Mouse (Mus musculus): ENCODE measurements at regions not wholly inside any gene's neighbourhood (a gene's known extent, or its start where the extent isn't known, plus 50 kb on each side); places are given as distances from the start of the nearest gene placed in this dataset.
A peak's percentile ranks its signal among the peaks of the same experiment; 100 is the strongest.

DNA sequence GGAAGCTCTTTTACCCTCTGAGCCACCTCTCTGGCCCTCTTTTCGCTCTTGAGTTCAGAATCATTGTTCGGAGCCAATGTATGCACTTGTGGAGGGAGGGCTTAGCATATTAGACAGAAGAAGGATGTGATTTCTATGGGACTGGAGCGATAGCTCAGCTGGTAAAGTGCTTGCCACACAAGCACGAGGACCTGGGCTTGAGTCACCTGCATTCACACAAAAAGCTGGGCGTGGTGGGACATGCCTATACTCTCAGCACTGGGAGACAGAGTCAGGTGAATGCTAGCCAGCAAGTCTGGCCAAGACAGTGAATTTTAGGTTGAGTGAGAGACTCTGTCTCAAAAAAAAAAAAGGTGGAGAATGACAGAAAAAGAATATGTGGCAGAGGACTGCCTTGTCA, 144.7 kb downstream of the Ppp4r2 start:
- ATAC-seq (ENCODE audit: low FRiP score) (no peak), DNase-seq (ENCODE audit: low spot score, missing footprints) (no peak)
- no peak overlapping the region for H3K27ac ChIP-seq (ENCODE audit: low read depth, low read length)
- peaks cover 6% of the 10 kb centered on the region; the same call in 1 of the 2 replicates for H3K4me1 ChIP-seq (ENCODE audit: control insufficient read depth, insufficient read depth, low read length)
- no peaks in the 10 kb centered on the region for H3K27me3 ChIP-seq (ENCODE audit: control insufficient read depth, insufficient read depth, low read length)
- H3K9ac ChIP-seq (ENCODE audit: low read length): no peak overlapping the region
- no peak overlapping the region for H3K4me3 ChIP-seq (ENCODE audit: low read depth, low read length)
- 82% methylated on average over 5 of the region's 5 CpGs for WGBS
- H3K4me2 ChIP-seq: no peak overlapping the region
- H3K9me3 ChIP-seq (ENCODE audit: control insufficient read depth, low read length): no peaks in the 10 kb centered on the region
- H3K36me3 ChIP-seq (ENCODE audit: control insufficient read depth, insufficient read depth, low read length): no peaks in the 10 kb centered on the region

DNA sequence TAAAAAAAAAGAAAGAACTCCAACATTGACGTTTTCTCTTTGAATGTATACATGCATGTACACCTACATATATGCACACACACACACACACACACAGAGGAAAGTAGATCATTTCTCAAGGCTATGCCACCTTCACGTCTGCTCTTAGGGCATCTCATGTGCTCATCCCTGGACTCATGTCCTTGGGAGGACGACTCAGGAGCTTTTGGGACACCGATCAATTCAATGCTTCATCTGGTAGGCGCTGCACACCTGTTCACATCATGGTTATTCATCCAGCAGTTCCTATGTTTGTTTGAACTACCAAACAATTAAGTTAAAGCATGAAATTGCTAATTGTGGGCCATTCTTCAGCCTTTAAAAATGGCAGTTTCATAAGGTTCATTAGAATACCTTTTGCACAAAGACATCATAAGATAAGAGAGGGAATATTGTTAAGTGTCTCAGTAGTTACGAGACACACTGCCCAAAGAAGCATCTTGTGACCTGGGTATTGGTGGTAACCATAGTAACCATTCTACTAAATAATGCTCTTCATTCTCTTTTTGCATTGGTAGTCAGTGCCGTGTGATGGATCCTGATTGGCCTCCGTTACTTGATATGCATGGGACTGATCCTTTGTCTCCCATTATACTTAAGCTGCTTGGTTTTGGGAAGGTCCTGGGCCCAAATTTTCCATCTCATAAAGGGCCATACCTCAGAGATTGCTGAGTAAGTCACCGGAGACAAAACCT, 145.5 kb downstream of the Ppp4r2 start:
- Histone ChIP-seq H3K27me3 (ENCODE audit: control insufficient read depth, insufficient read depth, low read length) (no peaks in the 10 kb centered on the region), H3K4me1 (ENCODE audit: control insufficient read depth, insufficient read depth, low read length) (peaks cover 3% of the 10 kb centered on the region; the same call in 1 of the 2 replicates), H3K9me3 (ENCODE audit: control insufficient read depth, low read length) (no peaks in the 10 kb centered on the region), H3K4me2 (no peak overlapping the region), H3K36me3 (ENCODE audit: control insufficient read depth, insufficient read depth, low read length) (no peaks in the 10 kb centered on the region), H3K4me3 (ENCODE audit: low read depth, low read length) (no peak overlapping the region), H3K9ac (ENCODE audit: low read length) (no peak overlapping the region), H3K27ac (ENCODE audit: low read depth, low read length) (no peak overlapping the region)
- DNase-seq (ENCODE audit: low spot score, missing footprints) (peak; percentile 73), ATAC-seq (ENCODE audit: low FRiP score) (no peak; the same call in 1 of the 2 replicates)
- WGBS: 78% methylated on average over 9 of the region's 9 CpGs

- H3K4me1 ChIP-seq (ENCODE audit: control insufficient read depth, insufficient read depth, low read length): peaks cover 3% of the 10 kb centered on the region; the same call in 1 of the 2 replicates
Measured at GRCm38 (mm10) chr6:100980156-100980555, 146.7 kb downstream of the Ppp4r2 start.

GRCm38 (mm10) chr6:100984861-100985260, 151.4 kb downstream of the Ppp4r2 start:
- WGBS: 66% methylated on average over 7 of the region's 7 CpGs
- Histone ChIP-seq H3K27me3 (ENCODE audit: control insufficient read depth, insufficient read depth, low read length) (no peaks in the 10 kb centered on the region), H3K9ac (ENCODE audit: low read length) (no peak overlapping the region), H3K9me3 (ENCODE audit: control insufficient read depth, low read length) (no peaks in the 10 kb centered on the region), H3K4me1 (ENCODE audit: control insufficient read depth, insufficient read depth, low read length) (no peaks in the 10 kb centered on the region), H3K36me3 (ENCODE audit: control insufficient read depth, insufficient read depth, low read length) (no peaks in the 10 kb centered on the region), H3K27ac (ENCODE audit: low read depth, low read length) (no peak overlapping the region), H3K4me3 (ENCODE audit: low read depth, low read length) (no peak overlapping the region), H3K4me2 (no peak overlapping the region)
- ATAC-seq (ENCODE audit: low FRiP score): no peak
- peak; percentile 67 for DNase-seq (ENCODE audit: low spot score, missing footprints)

More at GRCm38 (mm10) chr6:100980156-100980555, 146.7 kb downstream of the Ppp4r2 start:
- H3K27ac ChIP-seq (ENCODE audit: low read depth, low read length): no peak overlapping the region
- DNase-seq (ENCODE audit: low spot score, missing footprints): peak; percentile 79
- no peak for ATAC-seq (ENCODE audit: low FRiP score)
- no peaks in the 10 kb centered on the region for H3K9me3 ChIP-seq (ENCODE audit: control insufficient read depth, low read length)
- 85% methylated on average over 2 of the region's 2 CpGs for WGBS
- H3K27me3 ChIP-seq (ENCODE audit: control insufficient read depth, insufficient read depth, low read length): no peaks in the 10 kb centered on the region
- no peak overlapping the region for H3K4me3 ChIP-seq (ENCODE audit: low read depth, low read length)
- H3K9ac ChIP-seq (ENCODE audit: low read length): no peak overlapping the region
- no peak overlapping the region for H3K4me2 ChIP-seq
- no peaks in the 10 kb centered on the region for H3K36me3 ChIP-seq (ENCODE audit: control insufficient read depth, insufficient read depth, low read length)

- H3K9ac ChIP-seq (ENCODE audit: low read length): no peak overlapping the region
- ATAC-seq (ENCODE audit: low FRiP score) (no peak), DNase-seq (ENCODE audit: low spot score, missing footprints) (peak; percentile 53)
- H3K4me3 ChIP-seq (ENCODE audit: low read depth, low read length): no peak overlapping the region
- no peaks in the 10 kb centered on the region for H3K36me3 ChIP-seq (ENCODE audit: control insufficient read depth, insufficient read depth, low read length)
- H3K27ac ChIP-seq (ENCODE audit: low read depth, low read length): no peak overlapping the region
- H3K9me3 ChIP-seq (ENCODE audit: control insufficient read depth, low read length): no peaks in the 10 kb centered on the region
- H3K27me3 ChIP-seq (ENCODE audit: control insufficient read depth, insufficient read depth, low read length): no peaks in the 10 kb centered on the region
- H3K4me2 ChIP-seq: no peak overlapping the region
- WGBS: 75% methylated on average over 5 of the region's 5 CpGs
- no peaks in the 10 kb centered on the region for H3K4me1 ChIP-seq (ENCODE audit: control insufficient read depth, insufficient read depth, low read length)
Measured at GRCm38 (mm10) chr6:100985334-100985937, 152.0 kb downstream of the Ppp4r2 start.

DNA sequence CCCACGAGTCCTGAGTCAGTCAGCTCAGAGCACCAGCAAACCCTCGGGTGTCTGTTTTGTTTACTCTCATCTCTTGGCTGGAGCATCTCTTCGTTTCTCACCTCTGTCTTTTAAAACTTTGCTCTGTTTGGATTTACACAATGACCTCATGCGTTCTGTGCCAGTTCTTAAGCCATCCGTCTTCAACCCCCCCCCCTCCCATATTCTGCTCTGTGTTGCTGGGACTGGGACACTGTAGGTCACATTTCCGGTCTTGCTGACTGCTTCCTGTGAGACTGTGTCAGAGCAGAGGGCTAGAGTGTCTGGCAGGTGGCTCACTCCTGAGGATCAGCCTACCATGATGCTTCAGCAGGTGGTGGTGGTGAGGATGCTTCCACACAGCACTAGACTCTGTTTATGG, 155.1 kb downstream of the Ppp4r2 start:
- 73% methylated on average over 6 of the region's 6 CpGs for WGBS
- Histone ChIP-seq H3K27ac (ENCODE audit: low read depth, low read length) (no peak overlapping the region), H3K27me3 (ENCODE audit: control insufficient read depth, insufficient read depth, low read length) (no peaks in the 10 kb centered on the region), H3K4me1 (ENCODE audit: control insufficient read depth, insufficient read depth, low read length) (no peaks in the 10 kb centered on the region), H3K9ac (ENCODE audit: low read length) (no peak overlapping the region), H3K36me3 (ENCODE audit: control insufficient read depth, insufficient read depth, low read length) (no peaks in the 10 kb centered on the region), H3K9me3 (ENCODE audit: control insufficient read depth, low read length) (no peaks in the 10 kb centered on the region), H3K4me2 (no peak overlapping the region), H3K4me3 (ENCODE audit: low read depth, low read length) (no peak overlapping the region)
- ATAC-seq (ENCODE audit: low FRiP score) (no peak), DNase-seq (ENCODE audit: low spot score, missing footprints) (peak; percentile 61)

GRCm38 (mm10) chr6:100993421-100993820, 160.0 kb downstream of the Ppp4r2 start:
- no peak overlapping the region for H3K4me3 ChIP-seq (ENCODE audit: low read depth, low read length)
- ATAC-seq (ENCODE audit: low FRiP score) (no peak), DNase-seq (ENCODE audit: low spot score, missing footprints) (no peak)
- H3K27me3 ChIP-seq (ENCODE audit: control insufficient read depth, insufficient read depth, low read length): no peaks in the 10 kb centered on the region
- no peak overlapping the region for H3K27ac ChIP-seq (ENCODE audit: low read depth, low read length)
- peaks cover 4% of the 10 kb centered on the region; the same call in 1 of the 2 replicates for H3K4me1 ChIP-seq (ENCODE audit: control insufficient read depth, insufficient read depth, low read length)
- 84% methylated on average over 1 of the region's 1 CpGs for WGBS
- no peak overlapping the region for H3K4me2 ChIP-seq
- H3K9ac ChIP-seq (ENCODE audit: low read length): no peak overlapping the region
- H3K36me3 ChIP-seq (ENCODE audit: control insufficient read depth, insufficient read depth, low read length): no peaks in the 10 kb centered on the region
- no peaks in the 10 kb centered on the region for H3K9me3 ChIP-seq (ENCODE audit: control insufficient read depth, low read length)

DNA sequence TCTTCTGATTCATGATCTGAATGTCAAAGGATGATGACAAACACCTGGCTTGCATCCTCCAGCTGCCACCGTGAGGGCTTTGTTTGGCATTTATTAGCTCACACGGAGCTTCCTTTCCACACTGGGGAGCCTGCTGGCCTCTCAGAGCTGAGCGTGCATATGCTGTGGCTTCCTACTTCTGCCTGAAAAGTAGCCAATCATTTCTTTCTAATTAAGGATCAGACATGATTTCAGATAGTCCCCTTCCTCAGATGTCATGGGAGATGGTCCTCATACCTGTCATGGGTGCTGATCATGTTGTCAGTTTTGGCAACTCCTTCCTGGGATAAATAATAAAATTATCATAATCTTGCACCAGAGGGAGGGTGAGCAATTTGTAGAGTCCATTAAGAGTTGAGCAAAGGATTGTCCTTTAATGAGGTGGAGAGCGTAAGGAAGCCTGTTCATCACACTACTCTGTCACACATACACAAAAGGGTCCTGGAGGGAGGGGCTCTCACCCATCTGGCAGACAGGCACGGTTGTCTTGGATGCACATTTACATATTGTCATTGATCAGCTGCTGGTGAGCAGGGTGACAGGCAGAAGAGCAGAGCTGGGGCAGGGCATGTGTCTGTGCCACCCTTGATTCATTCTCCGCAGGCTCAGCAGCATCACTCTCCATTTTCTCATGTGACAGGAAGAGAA, 162.6 kb downstream of the Ppp4r2 start:
- H3K4me2 ChIP-seq: no peak overlapping the region
- no peak overlapping the region for H3K27ac ChIP-seq (ENCODE audit: low read depth, low read length)
- WGBS: 50% methylated on average over 6 of the region's 6 CpGs
- no peaks in the 10 kb centered on the region for H3K36me3 ChIP-seq (ENCODE audit: control insufficient read depth, insufficient read depth, low read length)
- ATAC-seq (ENCODE audit: low FRiP score) (peak; percentile 79), DNase-seq (ENCODE audit: low spot score, missing footprints) (no peak)
- H3K9me3 ChIP-seq (ENCODE audit: control insufficient read depth, low read length): no peaks in the 10 kb centered on the region
- no peak overlapping the region for H3K9ac ChIP-seq (ENCODE audit: low read length)
- no peaks in the 10 kb centered on the region for H3K27me3 ChIP-seq (ENCODE audit: control insufficient read depth, insufficient read depth, low read length)
- no peak overlapping the region for H3K4me3 ChIP-seq (ENCODE audit: low read depth, low read length)
- H3K4me1 ChIP-seq (ENCODE audit: control insufficient read depth, insufficient read depth, low read length): peaks cover 4% of the 10 kb centered on the region; the same call in 1 of the 2 replicates

- 90% methylated on average over 1 of the region's 1 CpGs for WGBS
- no peak overlapping the region for H3K9ac ChIP-seq (ENCODE audit: low read length)
- H3K27me3 ChIP-seq (ENCODE audit: control insufficient read depth, insufficient read depth, low read length): no peaks in the 10 kb centered on the region
- DNase-seq (ENCODE audit: low spot score, missing footprints) (no peak), ATAC-seq (ENCODE audit: low FRiP score) (no peak)
- no peaks in the 10 kb centered on the region for H3K36me3 ChIP-seq (ENCODE audit: control insufficient read depth, insufficient read depth, low read length)
- H3K4me2 ChIP-seq: no peak overlapping the region
- no peak overlapping the region for H3K4me3 ChIP-seq (ENCODE audit: low read depth, low read length)
- no peaks in the 10 kb centered on the region for H3K9me3 ChIP-seq (ENCODE audit: control insufficient read depth, low read length)
- peaks cover 4% of the 10 kb centered on the region; the same call in 1 of the 2 replicates for H3K4me1 ChIP-seq (ENCODE audit: control insufficient read depth, insufficient read depth, low read length)
- H3K27ac ChIP-seq (ENCODE audit: low read depth, low read length): no peak overlapping the region
Measured at GRCm38 (mm10) chr6:100998285-100998684, 164.9 kb downstream of the Ppp4r2 start.

Measured in midbrain, embryonic 11.5 days (tissue).